Mouse (Mus musculus) gastrocnemius, adult 8-10 months (tissue): ENCODE measurements around the gene Pcgf1. TPM values are rescaled to one million over a fixed set of nuclear protein-coding genes. Genes with fewer than 3 reads are reported as not detected.
A peak's percentile ranks its signal among the peaks of the same experiment; 100 is the strongest.

Experiments used
- DNase-seq, 2 experiments: peaks; one replicate each; pipeline ENCODE4 v3.0.0; 2022; ENCODE audit warnings: low spot score in 2 of 2
- total RNA-seq, 4 experiments: library from RNA; stranded (reverse); gene quantifications; 2 replicates each; pipeline ENCODE4 v1.2.4; 2022

The Pcgf1 gene
- 1 to 10 TPM; 6.2 to 9.4 (median 7.5) TPM for total RNA-seq

DNA sequence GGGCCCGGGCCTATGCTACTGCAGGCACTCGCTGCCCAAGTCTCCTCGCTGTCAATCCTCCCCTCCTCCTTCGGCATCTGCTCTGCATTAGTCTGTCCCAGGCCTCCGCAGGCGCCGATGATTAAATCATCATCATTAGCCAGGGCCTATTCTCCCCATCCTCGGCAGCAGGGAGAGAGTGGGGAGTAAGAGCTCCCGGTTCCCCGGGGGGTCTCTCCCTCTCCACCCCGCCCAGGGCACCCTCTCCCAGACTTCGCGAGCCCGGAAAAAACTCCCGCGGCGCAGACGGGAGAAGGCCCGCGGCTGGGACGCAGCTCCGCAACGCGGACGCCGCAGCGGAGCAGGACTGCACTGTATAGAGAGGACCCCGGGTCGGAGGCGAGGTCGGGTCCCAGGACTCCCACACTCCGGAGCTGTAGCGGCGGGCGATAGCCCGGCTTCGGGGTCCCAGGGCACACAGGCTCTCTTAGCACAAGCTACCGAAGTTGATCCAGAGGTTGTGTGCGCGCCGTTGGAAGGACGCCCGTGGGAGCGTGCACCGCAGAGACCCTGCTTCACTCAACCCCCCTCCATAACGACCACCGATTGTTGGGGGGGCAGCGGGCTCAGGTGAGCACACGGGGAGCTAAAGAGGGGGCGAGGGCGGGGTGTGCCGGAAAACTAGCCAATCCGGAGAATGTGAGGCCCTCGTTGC is at the start of gene Pcgf1:
Pcgf1 (plus strand) TSS at position 240 of the 694 bp plus-strand sequence.
- DNase-seq = no peak

DNA sequence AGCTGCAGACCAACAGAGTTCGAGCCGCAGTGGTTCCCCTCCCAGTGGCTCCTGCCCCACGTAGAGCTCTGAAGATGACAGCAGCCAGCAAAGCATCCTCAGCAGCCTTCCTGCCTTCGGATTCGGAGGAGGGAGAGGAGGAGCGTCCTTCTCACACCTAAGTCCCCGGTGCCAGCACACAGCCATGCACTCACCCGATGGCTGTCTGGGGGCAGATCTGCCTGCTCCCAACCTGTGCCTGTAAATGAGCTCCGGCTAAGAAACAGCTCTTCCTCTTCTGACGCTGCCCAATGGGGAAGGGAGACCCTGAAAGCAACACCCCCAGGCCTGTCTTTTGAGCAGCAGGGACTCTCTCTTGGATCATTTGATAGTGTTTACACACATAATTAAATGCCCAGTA is 47.9 kb upstream of the Pcgf1 start:
- DNase-seq = no peak

DNA sequence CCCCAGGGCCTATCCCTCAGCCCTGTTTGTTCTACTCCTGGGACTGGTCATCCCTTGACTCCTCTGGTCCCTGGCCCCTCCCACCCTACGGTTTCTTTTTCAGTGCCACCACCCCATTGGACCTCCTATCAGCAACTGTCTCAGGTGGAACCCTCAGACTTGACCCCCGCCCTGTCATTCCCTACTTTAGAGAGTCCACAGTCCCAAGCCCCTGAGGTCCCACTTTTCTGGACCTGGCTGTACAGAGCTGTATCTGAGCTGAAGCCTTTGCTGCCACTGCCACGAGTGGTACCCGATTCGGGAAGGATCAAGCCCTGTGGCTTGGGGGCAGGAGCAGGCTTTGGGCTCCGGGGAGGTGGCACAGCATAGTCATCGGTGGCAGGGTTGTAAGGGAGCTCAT is 46.6 kb upstream of the Pcgf1 start:
- no peak for DNase-seq

DNA sequence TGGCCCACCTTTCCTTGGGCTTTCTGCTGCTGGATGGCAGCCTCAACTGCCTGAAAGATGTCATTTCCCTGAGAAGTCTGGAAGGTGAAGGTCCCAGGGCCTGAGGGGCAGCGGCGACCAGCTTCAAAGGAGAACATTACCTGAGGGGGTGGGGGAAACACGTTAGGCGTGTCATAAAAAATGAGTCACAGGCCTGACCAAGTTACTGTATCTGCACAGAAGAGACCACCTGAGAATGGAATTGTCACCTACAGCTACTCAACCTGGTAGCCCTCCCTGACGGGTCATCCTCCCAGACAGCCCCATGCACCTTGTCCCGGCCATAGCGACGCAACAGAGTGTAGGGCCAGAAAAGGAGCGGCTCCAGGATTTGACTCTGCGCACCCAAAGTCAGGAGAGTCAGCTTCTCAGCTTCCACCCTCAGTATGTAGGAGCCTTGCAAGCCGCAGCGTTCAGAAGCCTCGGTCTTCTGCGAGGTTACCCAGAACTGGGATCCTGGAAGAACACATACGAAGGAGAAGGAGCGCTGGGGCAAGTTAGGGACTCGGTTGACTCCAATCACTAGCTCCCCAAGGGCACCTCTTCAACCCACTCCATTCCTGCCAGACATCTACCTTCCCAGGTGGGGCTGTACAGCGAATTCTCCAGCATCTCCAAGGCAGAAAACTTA is 45.6 kb upstream of the Pcgf1 start:
- no peak for DNase-seq

DNA sequence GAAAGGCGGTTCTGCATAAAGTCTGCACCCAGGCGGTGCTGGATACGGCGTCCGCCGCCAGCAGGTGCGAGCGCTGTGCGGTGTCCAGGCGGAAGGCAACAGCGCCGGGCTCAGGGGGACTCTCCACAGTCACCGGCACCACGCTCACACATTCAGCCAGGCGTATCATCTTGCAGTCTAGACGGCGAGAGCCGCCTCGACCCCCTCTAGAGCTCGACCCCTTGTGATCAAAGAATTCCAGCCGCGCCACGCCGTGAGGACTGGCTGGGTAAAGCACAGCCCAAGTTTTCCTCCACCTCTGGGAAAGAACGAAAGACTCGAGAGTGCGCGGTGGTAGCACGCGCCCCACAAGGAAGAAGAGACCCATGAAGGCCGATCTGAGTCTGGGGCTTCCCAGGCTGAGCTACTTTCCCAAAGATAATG is 44.9 kb upstream of the Pcgf1 start:
- DNase-seq = no peak

DNA sequence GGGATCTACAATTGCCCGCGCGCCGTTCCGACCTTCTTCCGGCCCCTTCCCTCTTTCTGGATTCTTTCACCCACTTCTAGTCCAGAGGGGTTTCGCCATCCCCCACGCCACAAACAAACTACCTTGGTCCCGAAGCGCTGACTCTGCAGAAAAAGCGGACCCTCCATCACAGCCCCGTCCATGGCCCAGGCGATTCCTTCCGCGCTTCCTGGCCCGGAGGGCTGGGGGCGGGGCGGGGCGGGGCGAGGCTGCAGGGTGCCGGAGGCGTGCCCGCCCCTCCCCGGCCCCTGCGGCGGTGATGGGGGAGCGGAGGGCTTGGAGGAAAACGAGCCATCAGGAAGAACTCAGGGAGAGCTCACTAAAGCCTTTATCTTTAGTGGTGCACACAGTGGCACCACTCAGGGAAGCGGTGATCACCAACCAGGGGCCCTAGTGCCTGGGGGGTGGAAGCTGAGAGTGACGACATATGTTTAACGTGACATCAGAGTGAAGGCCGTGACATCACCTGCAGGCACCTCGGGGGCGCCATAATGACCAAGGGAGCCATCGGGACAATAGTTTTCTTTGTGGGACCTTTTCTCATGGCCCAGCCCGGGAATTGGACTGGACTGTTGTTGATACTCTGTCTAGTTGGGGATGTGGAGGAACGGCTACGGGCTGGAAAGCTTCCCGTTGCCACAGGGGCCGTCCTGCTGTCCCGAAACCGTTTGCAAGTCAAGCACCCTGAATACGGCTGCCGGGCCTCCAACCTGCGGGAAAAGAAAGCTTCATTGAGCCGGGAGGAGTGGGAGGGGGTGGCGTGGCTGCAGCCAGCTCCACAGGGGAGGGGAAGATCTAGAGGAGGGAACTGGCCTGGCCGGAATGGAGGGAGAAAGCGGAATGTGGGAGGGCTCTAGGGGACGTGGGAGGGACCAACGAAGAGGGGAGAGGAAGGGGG is 44.2 kb upstream of the Pcgf1 start, which contains the start of the genes Dok1 and Loxl3:
Dok1 (minus strand) TSS at position 223 of the 937 bp plus-strand sequence.
Loxl3 (plus strand) TSS at position 925 of the 937 bp plus-strand sequence.
- DNase-seq = peak; percentile 33 to 53

DNA sequence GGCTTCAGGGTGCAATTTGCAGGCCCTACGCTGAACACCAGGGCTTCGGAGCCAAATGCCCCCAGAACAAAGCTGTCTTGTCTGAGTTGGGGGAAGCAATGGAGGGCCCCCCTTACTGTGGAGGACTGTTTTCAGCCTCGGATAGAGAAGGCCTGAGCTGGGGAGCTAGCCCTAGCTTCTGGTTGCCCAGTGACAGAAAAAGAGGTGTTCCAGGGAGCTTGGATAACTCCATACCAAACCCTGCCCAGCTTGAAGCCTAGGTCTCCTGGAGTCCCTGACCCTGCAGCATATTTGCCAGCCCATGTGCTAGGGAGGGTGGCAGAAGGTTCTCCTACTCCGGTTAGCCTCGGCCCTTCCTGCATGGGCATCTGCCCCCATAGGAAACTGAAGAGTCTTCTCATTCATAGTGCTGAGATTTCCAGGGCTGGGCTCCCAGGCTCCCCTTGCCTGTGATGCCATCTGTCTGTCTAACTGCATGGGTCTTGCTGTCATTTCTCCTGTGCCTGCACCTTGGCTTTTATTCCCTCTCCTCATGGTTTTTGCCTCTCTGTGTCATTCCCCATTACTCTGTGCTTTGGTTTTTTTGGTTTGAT is 43.1 kb upstream of the Pcgf1 start:
- no peak for DNase-seq

DNA sequence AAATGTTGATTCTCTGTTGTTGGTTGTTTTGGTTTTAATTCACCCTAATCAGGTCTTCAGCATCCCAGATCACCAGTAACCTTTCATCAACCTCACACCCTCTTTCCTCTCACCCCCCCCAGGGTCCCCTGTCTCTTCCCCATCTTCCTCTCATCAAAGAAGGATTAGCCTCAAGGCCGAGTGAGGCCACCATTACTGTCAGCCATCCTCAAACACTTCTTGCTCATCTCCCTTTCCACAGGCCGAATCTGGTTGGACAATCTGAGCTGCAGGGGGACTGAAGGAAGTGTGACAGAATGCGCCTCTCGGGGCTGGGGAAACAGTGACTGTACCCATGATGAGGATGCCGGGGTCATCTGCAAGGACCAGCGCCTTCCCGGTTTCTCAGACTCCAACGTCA is 40.5 kb upstream of the Pcgf1 start:
- no peak for DNase-seq

DNA sequence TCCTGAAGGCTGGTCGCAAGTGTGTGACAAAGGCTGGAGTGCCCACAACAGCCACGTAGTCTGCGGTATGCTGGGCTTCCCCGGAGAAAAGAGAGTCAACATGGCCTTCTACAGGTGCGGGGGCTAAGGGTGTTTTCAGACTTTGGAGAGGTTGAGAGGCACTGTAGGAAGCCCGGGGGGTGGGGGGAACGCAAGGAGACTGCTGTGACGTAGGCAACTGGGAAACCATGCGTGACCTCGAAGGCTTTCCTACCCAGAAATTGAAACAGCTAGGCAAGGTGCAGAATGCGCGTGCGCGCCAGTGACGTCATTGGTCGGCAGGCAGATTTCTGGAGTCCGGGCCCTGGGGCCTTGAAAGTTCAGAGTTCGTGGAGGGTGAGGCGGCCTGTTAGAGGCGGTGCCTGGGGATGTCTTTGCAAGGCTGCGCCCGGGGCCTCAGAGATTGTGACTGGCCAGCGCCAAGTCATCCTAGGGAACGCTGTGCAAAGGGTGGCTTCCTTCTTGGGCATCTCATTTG is 39.1 kb upstream of the Pcgf1 start:
- DNase-seq = peak; percentile 88 to 89

DNA sequence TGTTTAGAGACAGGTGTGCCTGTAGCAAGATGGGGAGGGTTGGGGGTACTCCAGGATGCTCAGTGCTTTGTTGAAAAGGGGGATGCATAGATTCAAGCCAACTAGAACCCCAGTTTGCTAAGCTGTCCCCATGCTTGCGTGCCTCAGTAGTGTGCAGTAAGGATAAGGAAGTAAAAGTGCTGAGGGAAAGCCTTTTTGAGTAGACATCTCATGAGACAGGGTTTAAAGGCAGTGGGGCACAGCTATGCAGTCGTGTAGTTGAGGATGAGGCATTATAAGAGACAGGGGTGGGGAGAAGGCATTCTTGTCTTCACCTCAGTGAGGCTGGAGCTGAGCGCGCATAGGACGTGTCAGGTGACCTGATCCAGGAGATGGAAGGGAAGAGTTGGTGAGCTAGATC is 37.1 kb upstream of the Pcgf1 start:
- DNase-seq = no peak

DNA sequence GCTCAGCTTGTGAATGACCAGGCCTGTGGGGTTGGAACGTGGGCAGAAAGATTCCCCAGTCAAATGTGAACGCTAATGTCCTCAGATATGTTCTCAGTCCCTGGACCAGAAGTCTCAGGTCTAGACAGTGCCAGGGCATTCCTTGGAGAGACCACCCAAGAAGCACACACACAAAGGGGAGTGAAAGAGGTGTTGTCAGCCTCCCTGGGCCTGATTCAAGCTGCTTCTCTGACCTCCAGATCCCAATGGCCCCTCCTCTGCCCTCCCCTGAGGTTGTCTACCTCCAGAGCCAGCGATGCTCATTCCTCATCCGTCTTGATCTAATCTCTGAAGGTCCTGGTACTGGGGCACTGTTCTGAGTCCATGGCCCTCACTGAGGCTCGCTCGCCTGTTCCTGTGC is 34.1 kb upstream of the Pcgf1 start:
- DNase-seq = no peak

DNA sequence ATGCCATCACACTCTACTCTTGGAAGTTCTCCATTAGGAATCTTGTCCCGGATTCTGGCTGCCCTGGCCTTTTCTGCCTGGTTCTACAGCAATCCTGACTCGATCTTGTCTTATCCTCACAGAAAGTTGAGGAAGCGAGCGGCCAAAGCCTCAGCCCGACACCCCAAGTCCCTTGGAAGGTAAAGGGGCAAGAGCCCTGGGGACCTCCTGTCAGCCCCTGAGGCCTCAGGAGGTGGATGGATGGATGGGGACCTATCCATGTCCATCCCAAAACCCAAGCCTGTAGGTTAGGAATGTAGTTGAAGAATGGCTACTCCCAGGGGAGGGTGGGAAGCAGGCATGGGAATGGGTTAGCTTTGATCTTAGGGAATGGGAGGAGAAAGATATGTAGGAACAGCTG is 33.7 kb upstream of the Pcgf1 start:
- no peak for DNase-seq

DNA sequence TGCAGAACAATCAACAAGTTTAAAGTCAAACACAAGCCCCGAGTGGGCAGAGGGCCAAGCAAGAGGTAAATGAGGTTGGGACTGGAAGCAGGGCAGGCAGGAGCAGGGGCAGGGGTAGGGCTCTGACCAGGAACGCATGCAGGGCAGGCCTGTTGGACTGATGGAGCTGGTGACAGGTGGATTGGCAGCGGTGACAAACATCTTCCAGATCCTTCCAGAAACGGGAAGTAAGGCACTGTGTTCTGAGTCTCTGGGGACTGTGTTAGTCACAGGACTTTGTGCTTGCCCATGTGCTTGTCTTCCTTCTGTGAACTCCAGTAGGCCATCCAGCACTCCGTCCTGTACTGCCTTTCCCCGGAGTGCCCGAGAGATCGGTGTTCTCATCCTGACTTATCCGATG is 32.9 kb upstream of the Pcgf1 start:
- no peak for DNase-seq

DNA sequence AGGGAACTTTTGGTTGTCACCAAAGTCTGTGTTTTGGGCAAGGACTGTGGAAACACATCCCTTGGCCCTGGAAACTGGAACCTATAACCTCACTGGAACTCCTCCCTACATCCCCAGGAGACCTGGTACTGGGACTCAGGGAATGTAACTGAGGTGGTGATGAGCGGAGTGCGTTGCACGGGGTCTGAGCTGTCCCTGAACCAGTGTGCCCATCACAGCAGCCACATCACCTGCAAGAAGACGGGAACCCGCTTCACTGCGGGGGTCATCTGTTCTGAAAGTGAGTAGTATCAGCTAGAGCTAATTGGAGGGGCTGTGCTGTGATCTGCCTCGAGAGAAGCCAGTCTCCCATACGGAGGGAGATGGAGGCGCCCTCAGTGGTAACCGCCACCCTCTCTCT is 28.3 kb upstream of the Pcgf1 start:
- DNase-seq = no peak

DNA sequence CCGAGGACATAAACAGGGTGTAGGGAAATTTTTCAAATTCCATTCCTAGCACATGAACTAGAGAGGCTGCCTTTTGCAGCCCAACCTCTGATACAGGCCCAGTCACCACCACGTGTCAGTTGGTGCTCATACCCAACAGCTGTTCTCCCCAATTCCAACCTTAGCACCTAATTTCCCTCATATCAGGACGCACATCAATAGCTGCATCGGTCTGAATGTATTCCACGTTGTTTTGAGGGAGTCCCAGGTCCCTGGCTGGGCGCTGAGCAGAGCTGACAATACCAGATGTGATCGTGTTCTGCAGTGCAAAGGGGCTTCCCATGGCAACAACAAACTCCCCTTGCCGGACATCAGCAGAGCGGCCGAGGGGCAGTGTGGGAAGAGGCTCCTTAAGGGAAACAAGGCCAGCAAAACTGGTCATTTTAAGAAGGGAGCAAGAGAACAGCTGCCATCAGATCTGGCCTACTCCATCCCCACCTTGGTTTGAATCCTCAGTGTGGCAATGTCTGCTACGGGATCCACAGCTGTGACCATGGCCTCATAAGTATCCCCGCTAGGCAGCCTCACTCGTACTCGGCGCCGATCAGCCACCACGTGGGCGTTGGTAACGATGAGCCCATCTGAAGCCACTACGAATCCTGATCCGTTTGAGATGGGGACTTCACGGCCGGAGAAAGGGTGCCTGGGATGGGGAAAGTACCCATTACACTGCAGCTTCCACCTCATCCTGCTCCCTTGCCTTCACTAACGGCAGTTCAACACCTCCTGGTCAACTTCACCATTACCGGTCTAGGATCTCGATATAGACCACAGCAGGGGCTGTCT is 24.3 kb upstream of the Pcgf1 start:
- DNase-seq = no peak

DNA sequence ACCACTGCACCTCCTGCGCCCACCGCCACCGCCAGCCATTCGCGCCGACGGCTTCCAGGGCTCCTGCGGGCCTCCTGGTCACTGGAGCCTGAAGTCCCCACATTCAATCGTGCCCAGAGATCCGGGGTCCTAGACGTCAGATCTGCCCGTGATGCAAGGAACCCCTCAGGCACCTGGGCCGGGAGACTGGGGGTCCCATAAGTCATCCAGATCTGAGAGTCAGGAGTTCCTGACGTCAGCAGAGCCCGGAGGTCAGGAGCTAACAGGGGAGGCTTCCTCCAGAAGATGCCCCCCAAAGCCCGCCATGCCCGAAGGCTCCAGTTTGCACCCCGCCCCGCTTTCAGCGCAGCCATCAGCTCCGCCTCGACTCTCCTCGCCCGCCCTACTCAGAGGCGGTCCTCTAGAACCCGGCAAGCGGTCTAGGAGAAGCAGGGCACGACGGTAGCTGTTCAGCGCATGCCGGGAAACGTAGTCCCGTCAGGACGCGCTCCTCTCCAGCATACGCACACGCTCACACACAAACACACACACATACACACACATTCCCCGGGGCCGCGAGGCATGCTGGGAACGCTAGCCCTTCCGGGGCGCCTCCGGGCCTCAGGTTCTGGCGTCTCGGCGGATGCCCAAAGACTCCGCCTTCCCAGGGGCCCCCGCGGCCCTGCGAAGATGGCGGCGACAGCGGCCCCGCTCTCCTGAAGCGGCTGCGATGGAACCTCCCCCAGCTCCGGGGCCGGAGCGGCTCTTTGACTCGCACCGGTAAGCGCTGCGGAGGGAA is 23.4 kb upstream of the Pcgf1 start, which contains the start of gene Aup1:
Aup1 (plus strand) TSS at position 448 of the 778 bp plus-strand sequence.
- peak; percentile 93 to 97 for DNase-seq

DNA sequence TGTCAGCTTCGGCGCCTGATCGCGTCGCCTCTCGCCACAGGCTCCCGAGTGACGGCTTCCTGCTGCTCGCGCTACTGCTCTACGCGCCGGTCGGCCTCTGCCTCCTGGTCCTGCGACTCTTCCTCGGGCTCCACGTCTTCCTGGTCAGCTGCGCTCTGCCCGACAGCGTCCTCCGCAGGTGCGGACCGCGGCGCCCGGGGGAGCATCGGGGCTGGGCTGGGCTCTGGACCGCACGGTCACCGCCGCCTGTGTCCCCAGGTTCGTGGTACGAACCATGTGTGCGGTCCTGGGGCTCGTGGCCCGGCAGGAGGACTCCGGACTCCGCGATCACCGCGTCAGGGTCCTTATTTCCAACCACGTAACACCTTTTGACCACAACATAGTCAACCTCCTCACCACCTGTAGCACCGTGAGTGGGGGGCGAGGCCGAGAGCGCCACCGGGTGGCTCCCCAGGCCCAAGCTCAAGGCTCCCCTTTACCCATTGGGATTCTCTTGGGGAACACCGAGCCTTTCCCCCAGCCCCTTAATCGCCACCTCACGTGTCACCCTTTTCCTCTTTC is 22.7 kb upstream of the Pcgf1 start, which contains the start of gene Htra2:
Htra2 (minus strand) TSS at position 403 of the 561 bp plus-strand sequence.
- DNase-seq = no peak

DNA sequence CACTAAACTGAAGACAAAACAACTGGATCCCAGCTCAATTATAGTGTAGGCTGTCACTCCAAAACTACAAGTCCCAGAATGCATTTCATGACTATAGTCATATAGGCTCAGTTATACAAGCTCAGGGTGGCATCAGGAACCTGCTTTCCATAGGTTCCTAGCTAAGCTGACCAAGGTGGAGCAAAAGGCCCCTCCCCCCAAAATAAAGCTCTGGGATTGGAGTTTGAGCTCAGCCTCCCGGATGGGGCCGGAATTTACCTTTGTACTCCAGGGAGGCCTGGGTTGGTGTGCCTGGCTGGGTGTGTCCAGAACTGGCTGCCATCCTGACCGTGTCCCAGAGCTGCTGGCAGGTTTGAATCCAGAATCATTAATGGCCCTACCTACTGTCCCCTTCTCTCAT is 19.9 kb upstream of the Pcgf1 start, which contains the start of gene Dqx1:
Dqx1 (plus strand) TSS at position 55 of the 400 bp plus-strand sequence.
- no peak for DNase-seq

DNA sequence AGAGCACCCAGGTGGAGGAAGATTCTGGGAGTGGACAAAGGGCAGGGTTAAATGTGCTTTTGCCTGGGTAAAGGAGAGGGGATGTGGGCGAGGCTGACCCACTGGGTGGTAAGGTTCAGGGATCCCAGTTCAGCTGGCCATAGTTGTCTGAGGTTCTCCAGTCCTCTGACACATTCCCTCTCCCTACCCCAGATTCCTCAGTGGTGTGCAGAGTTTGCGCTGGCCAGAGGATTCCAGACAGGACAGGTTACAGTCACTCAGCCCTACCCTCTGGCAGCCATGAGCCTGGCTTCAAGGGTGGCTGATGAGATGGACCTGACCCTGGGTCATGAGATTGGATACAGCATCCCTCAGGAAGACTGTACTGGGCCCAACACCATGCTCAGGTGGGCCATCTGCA is 18.9 kb upstream of the Pcgf1 start:
- no peak for DNase-seq
